Mouse (Mus musculus): ENCODE results near the gene En2. TPM values are rescaled to one million over a fixed set of nuclear protein-coding genes. Genes with fewer than 3 reads are reported as not detected.

En2 gene
- polyA plus RNA-seq, 1 experiment, result 0.04 TPM

DNA sequence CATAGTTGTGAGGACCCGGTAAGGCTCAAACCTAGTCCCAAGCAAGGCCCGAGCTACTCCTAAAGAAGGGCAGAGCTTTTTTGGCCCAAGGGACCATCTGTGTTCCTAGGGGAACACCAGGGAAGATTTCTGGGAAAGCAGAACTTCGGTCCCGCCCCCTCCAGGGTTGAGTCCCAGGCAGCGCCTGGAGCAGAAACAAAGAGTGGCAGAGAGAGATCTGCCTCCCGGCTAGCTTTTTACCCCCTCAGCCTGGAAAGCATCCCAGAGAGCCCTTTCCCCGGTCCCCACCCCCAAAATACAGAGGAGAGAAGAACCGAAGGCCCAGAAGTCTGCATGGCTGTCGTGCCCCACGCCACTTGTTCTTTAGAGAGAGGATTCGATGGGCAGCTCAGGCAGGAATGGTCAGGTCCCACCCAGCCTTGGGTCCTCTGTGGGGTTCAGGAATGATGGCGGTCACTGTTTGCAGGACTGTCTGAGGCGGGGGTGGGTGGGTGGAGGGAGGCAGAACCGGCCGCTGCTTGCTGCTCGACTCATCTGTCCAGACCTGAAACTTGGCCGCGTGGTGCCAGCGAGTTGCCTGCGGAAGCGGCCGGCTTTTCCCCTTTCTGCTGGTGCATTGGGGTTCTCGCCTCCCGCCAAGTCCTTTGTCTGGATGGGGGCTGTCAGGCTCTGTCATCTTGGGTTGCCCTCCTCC, 9.5 kb downstream of the En2 start:
- H3K4me3 ChIP-seq (ENCODE audit: control insufficient read depth, insufficient read depth, low read length), result no peak overlapping the region
- 9% methylated on average over 24 of the region's 24 CpGs for WGBS
- H3K27ac ChIP-seq (ENCODE audit: control insufficient read depth, insufficient read depth, low read length), result no peak overlapping the region
- H3K27me3 ChIP-seq (ENCODE audit: control insufficient read depth, insufficient read depth, low read length), result peaks cover 25% of the 10 kb centered on the region
- no peaks in the 10 kb centered on the region for H3K4me1 ChIP-seq (replicated peaks; ENCODE audit: control insufficient read depth, insufficient read depth, low read length)
- no peaks in the 10 kb centered on the region for H3K36me3 ChIP-seq (ENCODE audit: control insufficient read depth, insufficient read depth, low read length)
- DNase-seq, result no peak
- TF ChIP-seq CTCF (IDR thresholded peaks at IDR 0.05; ENCODE audit: borderline replicate concordance, control insufficient read depth, extremely low read depth, insufficient read depth, low read length, poor library complexity) (no peak), POLR2A (IDR thresholded peaks at IDR 0.05; ENCODE audit: control insufficient read depth, extremely low read depth, insufficient read depth, low read length, poor library complexity) (no peak)

DNA sequence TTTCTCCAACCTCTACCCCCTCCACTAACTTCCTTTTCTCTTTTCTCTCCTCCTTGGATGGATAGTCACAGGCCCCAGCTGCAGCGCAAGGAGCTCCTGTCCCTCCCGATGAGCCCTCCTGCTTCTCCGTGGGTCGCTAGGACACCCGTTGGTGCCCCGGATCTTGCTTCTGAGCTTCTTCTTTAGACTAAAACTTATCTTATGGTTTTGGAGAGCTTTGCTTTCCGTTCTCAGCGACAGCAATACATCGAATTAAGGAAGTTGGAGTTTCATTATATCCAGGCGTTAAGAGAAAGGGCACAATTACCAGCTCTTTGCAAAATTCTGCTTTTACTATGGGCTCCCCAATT, 10.1 kb downstream of the En2 start:
- TF ChIP-seq CTCF (IDR thresholded peaks at IDR 0.05; ENCODE audit: borderline replicate concordance, control insufficient read depth, extremely low read depth, insufficient read depth, low read length, poor library complexity) (no peak), POLR2A (IDR thresholded peaks at IDR 0.05; ENCODE audit: control insufficient read depth, extremely low read depth, insufficient read depth, low read length, poor library complexity) (no peak)
- peaks cover 25% of the 10 kb centered on the region for H3K27me3 ChIP-seq (ENCODE audit: control insufficient read depth, insufficient read depth, low read length)
- 3% methylated on average over 10 of the region's 10 CpGs for WGBS

DNA sequence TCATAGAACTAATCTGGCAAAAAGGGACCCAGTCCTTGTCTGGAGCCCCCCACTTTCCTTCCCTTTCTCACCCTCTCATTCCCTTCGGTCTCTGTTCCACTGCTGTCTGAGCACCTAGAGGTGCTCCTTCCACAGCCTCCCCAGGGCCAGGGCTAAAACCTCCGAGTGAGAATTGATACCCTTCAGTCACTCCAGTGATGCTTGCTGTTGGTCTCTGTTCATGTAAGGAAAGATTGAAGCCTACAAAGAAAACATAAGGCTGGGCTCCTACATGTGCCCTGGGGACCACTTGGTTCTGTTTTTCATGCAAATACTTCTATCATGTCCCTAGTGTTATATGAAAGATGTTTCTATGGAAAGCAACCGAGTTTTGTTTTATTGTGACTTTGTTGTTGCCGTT, 10.5 kb downstream of the En2 start:
- Histone ChIP-seq H3K27me3 (ENCODE audit: control insufficient read depth, insufficient read depth, low read length) (peaks cover 24% of the 10 kb centered on the region), H3K36me3 (ENCODE audit: control insufficient read depth, insufficient read depth, low read length) (no peaks in the 10 kb centered on the region), H3K4me1 (replicated peaks; ENCODE audit: control insufficient read depth, insufficient read depth, low read length) (no peaks in the 10 kb centered on the region), H3K4me3 (ENCODE audit: control insufficient read depth, insufficient read depth, low read length) (no peak overlapping the region), H3K27ac (ENCODE audit: control insufficient read depth, insufficient read depth, low read length) (no peak overlapping the region)
- DNase-seq, result no peak
- TF ChIP-seq CTCF (IDR thresholded peaks at IDR 0.05; ENCODE audit: borderline replicate concordance, control insufficient read depth, extremely low read depth, insufficient read depth, low read length, poor library complexity) (no peak), POLR2A (IDR thresholded peaks at IDR 0.05; ENCODE audit: control insufficient read depth, extremely low read depth, insufficient read depth, low read length, poor library complexity) (no peak)
- WGBS, result 9% methylated on average over 4 of the region's 4 CpGs

More for the DNA sequence above, 10.1 kb downstream of the En2 start:
- no peak overlapping the region for H3K27ac ChIP-seq (ENCODE audit: control insufficient read depth, insufficient read depth, low read length)
- DNase-seq, result no peak
- no peaks in the 10 kb centered on the region for H3K4me1 ChIP-seq (replicated peaks; ENCODE audit: control insufficient read depth, insufficient read depth, low read length)
- no peak overlapping the region for H3K4me3 ChIP-seq (ENCODE audit: control insufficient read depth, insufficient read depth, low read length)
- no peaks in the 10 kb centered on the region for H3K36me3 ChIP-seq (ENCODE audit: control insufficient read depth, insufficient read depth, low read length)

DNA sequence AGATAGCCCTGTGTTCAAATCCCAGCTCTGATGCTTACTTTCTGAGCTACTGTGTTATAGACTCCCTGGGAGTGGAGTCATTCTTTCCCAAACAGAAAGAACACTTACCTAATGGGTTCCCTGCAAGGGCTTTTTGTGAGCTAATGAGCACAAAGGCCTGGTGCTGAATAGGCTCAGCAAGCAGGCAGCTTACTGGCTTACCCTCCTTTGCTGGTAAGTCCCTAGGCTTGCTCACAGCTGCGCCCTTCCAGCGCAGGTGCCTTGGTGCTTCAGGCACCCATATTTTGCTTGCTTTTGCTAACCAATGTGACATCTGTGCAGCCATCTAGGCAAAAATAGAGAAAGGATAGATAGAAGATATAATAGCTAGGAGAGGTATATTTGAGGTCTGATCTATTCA, 11.1 kb downstream of the En2 start:
- Histone ChIP-seq H3K4me1 (replicated peaks; ENCODE audit: control insufficient read depth, insufficient read depth, low read length) (no peaks in the 10 kb centered on the region), H3K27me3 (ENCODE audit: control insufficient read depth, insufficient read depth, low read length) (peaks cover 21% of the 10 kb centered on the region), H3K36me3 (ENCODE audit: control insufficient read depth, insufficient read depth, low read length) (no peaks in the 10 kb centered on the region), H3K27ac (ENCODE audit: control insufficient read depth, insufficient read depth, low read length) (no peak overlapping the region), H3K4me3 (ENCODE audit: control insufficient read depth, insufficient read depth, low read length) (no peak overlapping the region)
- TF ChIP-seq CTCF (IDR thresholded peaks at IDR 0.05; ENCODE audit: borderline replicate concordance, control insufficient read depth, extremely low read depth, insufficient read depth, low read length, poor library complexity), result no peak
- no peak for TF ChIP-seq POLR2A (IDR thresholded peaks at IDR 0.05; ENCODE audit: control insufficient read depth, extremely low read depth, insufficient read depth, low read length, poor library complexity)
- DNase-seq, result no peak
- WGBS, result 25% methylated on average over 2 of the region's 2 CpGs

GRCm38 (mm10) chr5:28178322-28178721, 12.8 kb downstream of the En2 start:
- DNase-seq, result no peak
- H3K27me3 ChIP-seq (ENCODE audit: control insufficient read depth, insufficient read depth, low read length), result peaks cover 12% of the 10 kb centered on the region
- WGBS, result 35% methylated on average over 5 of the region's 5 CpGs

DNA sequence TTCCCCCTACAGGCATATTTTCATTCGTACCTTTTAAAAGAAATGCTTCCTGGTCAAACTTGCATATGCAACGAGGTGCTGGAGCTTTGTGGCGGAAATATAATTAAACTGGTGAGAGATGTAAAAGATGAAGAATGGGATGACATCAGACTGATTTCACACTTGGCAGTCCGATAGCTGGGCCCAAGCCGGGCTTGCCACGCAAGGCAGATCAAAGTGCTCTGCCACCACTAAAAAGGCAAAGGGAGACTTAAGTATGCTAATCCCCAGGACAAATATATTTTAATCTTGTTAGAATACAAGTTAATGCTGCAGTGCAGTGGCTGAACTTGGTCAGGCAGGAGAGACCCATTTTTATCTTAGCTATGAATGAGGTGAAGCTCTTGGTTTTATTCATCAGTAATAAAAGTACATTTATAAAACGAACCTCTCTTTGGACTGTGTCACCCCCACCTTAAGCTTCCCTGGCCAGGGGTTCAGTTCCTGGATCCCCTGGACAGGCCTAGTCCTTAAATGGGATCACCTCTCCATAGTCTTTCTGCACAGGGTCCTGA, 13.8 kb downstream of the En2 start:
- H3K27ac ChIP-seq (ENCODE audit: control insufficient read depth, insufficient read depth, low read length), result no peak overlapping the region
- no peak for TF ChIP-seq POLR2A (IDR thresholded peaks at IDR 0.05; ENCODE audit: control insufficient read depth, extremely low read depth, insufficient read depth, low read length, poor library complexity)
- no peak for TF ChIP-seq CTCF (IDR thresholded peaks at IDR 0.05; ENCODE audit: borderline replicate concordance, control insufficient read depth, extremely low read depth, insufficient read depth, low read length, poor library complexity)
- peaks cover 12% of the 10 kb centered on the region for H3K27me3 ChIP-seq (ENCODE audit: control insufficient read depth, insufficient read depth, low read length)
- no peak overlapping the region for H3K4me3 ChIP-seq (ENCODE audit: control insufficient read depth, insufficient read depth, low read length)
- no peaks in the 10 kb centered on the region for H3K36me3 ChIP-seq (ENCODE audit: control insufficient read depth, insufficient read depth, low read length)
- 70% methylated on average over 7 of the region's 7 CpGs for WGBS
- DNase-seq, result no peak
- H3K4me1 ChIP-seq (replicated peaks; ENCODE audit: control insufficient read depth, insufficient read depth, low read length), result no peaks in the 10 kb centered on the region

More at GRCm38 (mm10) chr5:28178322-28178721, 12.8 kb downstream of the En2 start:
- Histone ChIP-seq H3K27ac (ENCODE audit: control insufficient read depth, insufficient read depth, low read length) (no peak overlapping the region), H3K4me1 (replicated peaks; ENCODE audit: control insufficient read depth, insufficient read depth, low read length) (no peaks in the 10 kb centered on the region), H3K36me3 (ENCODE audit: control insufficient read depth, insufficient read depth, low read length) (no peaks in the 10 kb centered on the region), H3K4me3 (ENCODE audit: control insufficient read depth, insufficient read depth, low read length) (no peak overlapping the region)
- no peak for TF ChIP-seq CTCF (IDR thresholded peaks at IDR 0.05; ENCODE audit: borderline replicate concordance, control insufficient read depth, extremely low read depth, insufficient read depth, low read length, poor library complexity)
- no peak for TF ChIP-seq POLR2A (IDR thresholded peaks at IDR 0.05; ENCODE audit: control insufficient read depth, extremely low read depth, insufficient read depth, low read length, poor library complexity)
